Mouse (Mus musculus): Measurements from ENCODE around the gene Zfp428. TPM values are rescaled to one million over a fixed set of nuclear protein-coding genes. Genes with fewer than 3 reads are reported as not detected.

Gene Zfp428
- polyA plus RNA-seq, 1 experiment, result 15.7 TPM

- Histone ChIP-seq H3K4me3 (ENCODE audit: low read depth, low read length) (no peak overlapping the region), H3K4me1 (ENCODE audit: control insufficient read depth, insufficient read depth, insufficient read length, low read length) (peaks cover 7% of the 10 kb centered on the region), H3K27me3 (ENCODE audit: control insufficient read depth, insufficient read depth, low read length) (0 out of 2 replicates have a peak, but pooled peaks cover 4% of the 10 kb centered on the region), H3K36me3 (ENCODE audit: control insufficient read depth, insufficient read depth, low read length) (no peaks in the 10 kb centered on the region), H3K27ac (ENCODE audit: insufficient read depth, low read depth, low read length) (no peak overlapping the region)
- TF ChIP-seq POLR2A (IDR thresholded peaks at IDR 0.05; ENCODE audit: low read depth, low read length), result no peak
- TF ChIP-seq CTCF (IDR thresholded peaks at IDR 0.05; ENCODE audit: extremely low read depth, insufficient read length, insufficient replicate concordance, low read depth, low read length), result no peak
- WGBS, result 85% methylated on average over 6 of the region's 6 CpGs
Observed at GRCm38 (mm10) chr7:24466835-24467234, 40.0 kb upstream of the Zfp428 start.

GRCm38 (mm10) chr7:24467886-24468285, 38.9 kb upstream of the Zfp428 start:
- no peak for TF ChIP-seq CTCF (IDR thresholded peaks at IDR 0.05; ENCODE audit: extremely low read depth, insufficient read length, insufficient replicate concordance, low read depth, low read length)
- no peak for TF ChIP-seq POLR2A (IDR thresholded peaks at IDR 0.05; ENCODE audit: low read depth, low read length)
- Histone ChIP-seq H3K27me3 (ENCODE audit: control insufficient read depth, insufficient read depth, low read length) (no peaks in the 10 kb centered on the region), H3K27ac (ENCODE audit: insufficient read depth, low read depth, low read length) (no peak overlapping the region), H3K4me3 (ENCODE audit: low read depth, low read length) (no peak overlapping the region), H3K4me1 (ENCODE audit: control insufficient read depth, insufficient read depth, insufficient read length, low read length) (no peaks in the 10 kb centered on the region; the same call in 1 of the 2 replicates), H3K36me3 (ENCODE audit: control insufficient read depth, insufficient read depth, low read length) (0 out of 2 replicates have a peak, but pooled peaks cover 1% of the 10 kb centered on the region)
- WGBS, result 77% methylated on average over 5 of the region's 5 CpGs

GRCm38 (mm10) chr7:24469126-24469525, 37.7 kb upstream of the Zfp428 start:
- WGBS, result 93% methylated on average over 3 of the region's 3 CpGs
- 0 out of 2 replicates have a peak, but pooled peaks cover 2% of the 10 kb centered on the region for H3K36me3 ChIP-seq (ENCODE audit: control insufficient read depth, insufficient read depth, low read length)
- H3K27ac ChIP-seq (ENCODE audit: insufficient read depth, low read depth, low read length), result no peak overlapping the region
- H3K4me1 ChIP-seq (ENCODE audit: control insufficient read depth, insufficient read depth, insufficient read length, low read length), result no peaks in the 10 kb centered on the region
- H3K27me3 ChIP-seq (ENCODE audit: control insufficient read depth, insufficient read depth, low read length), result no peaks in the 10 kb centered on the region
- TF ChIP-seq CTCF (IDR thresholded peaks at IDR 0.05; ENCODE audit: extremely low read depth, insufficient read length, insufficient replicate concordance, low read depth, low read length), result peak; percentile 47; the same call in 1 of the 2 replicates
- TF ChIP-seq POLR2A (IDR thresholded peaks at IDR 0.05; ENCODE audit: low read depth, low read length), result no peak
- no peak overlapping the region for H3K4me3 ChIP-seq (ENCODE audit: low read depth, low read length)

GRCm38 (mm10) chr7:24470356-24470755, 36.5 kb upstream of the Zfp428 start:
- H3K27me3 ChIP-seq (ENCODE audit: control insufficient read depth, insufficient read depth, low read length), result no peaks in the 10 kb centered on the region
- WGBS, result 92% methylated on average over 7 of the region's 7 CpGs
- 0 out of 2 replicates have a peak, but pooled peaks cover 2% of the 10 kb centered on the region for H3K36me3 ChIP-seq (ENCODE audit: control insufficient read depth, insufficient read depth, low read length)
- H3K4me3 ChIP-seq (ENCODE audit: low read depth, low read length), result no peak overlapping the region
- TF ChIP-seq POLR2A (IDR thresholded peaks at IDR 0.05; ENCODE audit: low read depth, low read length) (no peak), CTCF (IDR thresholded peaks at IDR 0.05; ENCODE audit: extremely low read depth, insufficient read length, insufficient replicate concordance, low read depth, low read length) (no peak)
- H3K27ac ChIP-seq (ENCODE audit: insufficient read depth, low read depth, low read length), result no peak overlapping the region
- H3K4me1 ChIP-seq (ENCODE audit: control insufficient read depth, insufficient read depth, insufficient read length, low read length), result no peaks in the 10 kb centered on the region; the same call in 1 of the 2 replicates

GRCm38 (mm10) chr7:24472442-24472841, 34.4 kb upstream of the Zfp428 start:
- Histone ChIP-seq H3K27me3 (ENCODE audit: control insufficient read depth, insufficient read depth, low read length) (no peaks in the 10 kb centered on the region), H3K4me1 (ENCODE audit: control insufficient read depth, insufficient read depth, insufficient read length, low read length) (no peaks in the 10 kb centered on the region; the same call in 1 of the 2 replicates), H3K27ac (ENCODE audit: insufficient read depth, low read depth, low read length) (no peak overlapping the region), H3K4me3 (ENCODE audit: low read depth, low read length) (no peak overlapping the region), H3K36me3 (ENCODE audit: control insufficient read depth, insufficient read depth, low read length) (0 out of 2 replicates have a peak, but pooled peaks cover 2% of the 10 kb centered on the region)
- no peak for TF ChIP-seq CTCF (IDR thresholded peaks at IDR 0.05; ENCODE audit: extremely low read depth, insufficient read length, insufficient replicate concordance, low read depth, low read length)
- TF ChIP-seq POLR2A (IDR thresholded peaks at IDR 0.05; ENCODE audit: low read depth, low read length), result no peak
- WGBS, result 71% methylated on average over 6 of the region's 6 CpGs

- Histone ChIP-seq H3K27ac (ENCODE audit: insufficient read depth, low read depth, low read length) (no peak overlapping the region), H3K36me3 (ENCODE audit: control insufficient read depth, insufficient read depth, low read length) (0 out of 2 replicates have a peak, but pooled peaks cover 2% of the 10 kb centered on the region), H3K4me1 (ENCODE audit: control insufficient read depth, insufficient read depth, insufficient read length, low read length) (no peaks in the 10 kb centered on the region; the same call in 1 of the 2 replicates), H3K4me3 (ENCODE audit: low read depth, low read length) (no peak overlapping the region), H3K27me3 (ENCODE audit: control insufficient read depth, insufficient read depth, low read length) (no peaks in the 10 kb centered on the region)
- TF ChIP-seq CTCF (IDR thresholded peaks at IDR 0.05; ENCODE audit: extremely low read depth, insufficient read length, insufficient replicate concordance, low read depth, low read length) (peak; percentile 70; the same call in 1 of the 2 replicates), POLR2A (IDR thresholded peaks at IDR 0.05; ENCODE audit: low read depth, low read length) (no peak)
- WGBS, result 79% methylated on average over 7 of the region's 7 CpGs
Observed at GRCm38 (mm10) chr7:24472937-24473336, 33.9 kb upstream of the Zfp428 start.

GRCm38 (mm10) chr7:24473913-24474529, 32.8 kb upstream of the Zfp428 start:
- 0 out of 2 replicates have a peak, but pooled peaks cover 2% of the 10 kb centered on the region for H3K36me3 ChIP-seq (ENCODE audit: control insufficient read depth, insufficient read depth, low read length)
- peak; percentile 88 for TF ChIP-seq CTCF (IDR thresholded peaks at IDR 0.05; ENCODE audit: extremely low read depth, insufficient read length, insufficient replicate concordance, low read depth, low read length)
- TF ChIP-seq POLR2A (IDR thresholded peaks at IDR 0.05; ENCODE audit: low read depth, low read length), result no peak
- 53% methylated on average over 10 of the region's 10 CpGs for WGBS

More at GRCm38 (mm10) chr7:24473913-24474529, 32.8 kb upstream of the Zfp428 start:
- no peak overlapping the region for H3K27ac ChIP-seq (ENCODE audit: insufficient read depth, low read depth, low read length)
- H3K4me1 ChIP-seq (ENCODE audit: control insufficient read depth, insufficient read depth, insufficient read length, low read length), result no peaks in the 10 kb centered on the region; the same call in 1 of the 2 replicates
- H3K4me3 ChIP-seq (ENCODE audit: low read depth, low read length), result no peak overlapping the region
- no peaks in the 10 kb centered on the region for H3K27me3 ChIP-seq (ENCODE audit: control insufficient read depth, insufficient read depth, low read length)
